Mouse (Mus musculus) megakaryocyte, embryonic 14.5 days (primary cell): ENCODE measurements around the gene Lyrm4.

Experiments
- FLI1 ChIP-seq: IDR thresholded peaks from 2 replicates; pipeline ENCODE4 v1.6.1; 2012; ENCODE audit warnings: low read length, inconsistent platforms, mixed read lengths
- GATA1 ChIP-seq: IDR thresholded peaks from 3 replicates; pipeline ENCODE4 v1.6.1; 2012; ENCODE audit warnings: mixed read lengths, low read length, inconsistent platforms, borderline replicate concordance

DNA sequence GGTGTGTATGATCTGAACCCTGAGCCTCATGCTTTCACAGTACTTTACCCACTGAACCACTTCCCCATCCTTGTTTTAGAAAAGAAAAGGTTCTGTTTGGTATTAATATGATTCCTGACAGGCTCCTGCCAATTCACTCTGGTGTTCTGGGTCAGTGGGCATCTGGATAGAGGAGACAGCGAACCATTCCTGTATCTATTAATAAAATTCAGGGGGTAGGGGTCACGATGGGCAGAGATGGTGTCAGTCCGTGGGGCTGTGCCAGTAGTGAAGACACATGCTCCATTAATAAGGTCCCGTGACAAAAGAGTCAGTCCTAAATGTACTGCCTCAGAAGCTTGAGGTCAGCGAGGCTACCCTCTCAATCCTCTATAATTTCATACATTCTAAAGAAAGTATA is 4.1 kb downstream of the Lyrm4 start:
- TF ChIP-seq GATA1 = no peak
- no peak for TF ChIP-seq FLI1
